Mouse (Mus musculus): ENCODE data around the gene G6pc3.

GRCm38 (mm10) chr11:102145471-102146001 lies 43.9 kb upstream of the G6pc3 start, which contains the start of gene Nags:
- TF ChIP-seq CTCF (IDR thresholded peaks at IDR 0.05; ENCODE audit: low read depth, low read length) (no peak), POLR2A (IDR thresholded peaks at IDR 0.05; ENCODE audit: borderline replicate concordance, low read depth, low read length) (no peak)

Data from bone marrow macrophage, adult 2 months (primary cell).